Mouse (Mus musculus): ENCODE results near the gene Tmem161a.

DNA sequence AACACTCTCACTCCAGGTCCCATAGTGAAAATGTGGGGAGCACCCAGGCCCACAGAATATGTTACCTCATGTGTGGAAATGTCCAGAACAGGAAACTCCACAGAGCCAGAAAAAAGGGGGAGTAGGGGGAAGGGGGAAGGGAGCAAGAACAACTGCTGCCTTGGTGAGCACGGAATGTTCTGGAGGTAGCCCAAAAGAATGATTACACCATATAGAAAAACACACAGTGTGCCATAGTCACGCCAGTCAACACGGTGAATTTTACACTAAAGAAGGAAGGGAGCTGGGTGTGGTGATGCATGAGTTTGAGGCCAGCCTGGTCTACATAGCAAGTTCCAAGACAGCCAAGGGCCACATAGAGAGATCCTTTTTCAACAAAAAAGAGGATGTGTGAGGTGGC is 8.8 kb upstream of the Tmem161a start:
- TF ChIP-seq CTCF (IDR thresholded peaks at IDR 0.05; ENCODE audit: low read depth, low read length) = no peak
- no peak for TF ChIP-seq POLR2A (IDR thresholded peaks at IDR 0.05; ENCODE audit: borderline replicate concordance, low read depth, low read length)
